Mouse (Mus musculus) limb, embryonic 11.5 days (tissue): ENCODE results near the gene Cdon. TPM values are rescaled to one million over a fixed set of nuclear protein-coding genes. Genes with fewer than 3 reads are reported as not detected.

Experiments
- ATAC-seq: fragments of 200-750 bp; cut with Nextera tagmentation; 2 replicates; pipeline ENCODE4 v1.8.0; 2017; ENCODE audit warnings: low read depth; ENCODE audit not compliant: insufficient number of reproducible peaks, low FRiP score, low TSS enrichment
- DNase-seq: peaks from one replicate; pipeline ENCODE4 v3.0.0-alpha.2; 2015; ENCODE audit warnings: low spot score
- H3K27ac ChIP-seq: fragments of 300-500 bp; sonication (generic); replicated peaks from 2 replicates; pipeline ENCODE4 v1.5.1; 2014; ENCODE audit warnings: low read depth, mild to moderate bottlenecking, low read length
- H3K27me3 ChIP-seq: fragments of 300-500 bp; sonication (generic); 2 replicates; pipeline ENCODE4 v1.6.1; 2014; ENCODE audit warnings: mild to moderate bottlenecking, low read length, mixed read lengths; ENCODE audit not compliant: control insufficient read depth, insufficient read depth
- H3K36me3 ChIP-seq: fragments of 300-500 bp; sonication (generic); 2 replicates; pipeline ENCODE4 v1.6.1; 2014; ENCODE audit warnings: mild to moderate bottlenecking, low read length, moderate library complexity, mixed read lengths; ENCODE audit not compliant: control insufficient read depth, insufficient read depth
- H3K4me1 ChIP-seq: fragments of 300-500 bp; sonication (generic); 2 replicates; pipeline ENCODE4 v1.6.1; 2014; ENCODE audit warnings: low read length, mixed read lengths; ENCODE audit not compliant: control insufficient read depth, insufficient read depth
- H3K4me2 ChIP-seq: fragments of 300-500 bp; sonication (generic); 2 replicates; pipeline ENCODE4 v1.6.1; 2014; ENCODE audit warnings: low read depth, mild to moderate bottlenecking, moderate library complexity; ENCODE audit not compliant: severe bottlenecking
- H3K4me3 ChIP-seq: fragments of 300-500 bp; sonication (generic); 2 replicates; pipeline ENCODE4 v1.5.1; 2014; ENCODE audit warnings: low read depth, low read length
- H3K9ac ChIP-seq: fragments of 300-500 bp; sonication (generic); 2 replicates; pipeline ENCODE4 v1.6.1; 2014; ENCODE audit warnings: mild to moderate bottlenecking, low read length
- H3K9me3 ChIP-seq: fragments of 300-500 bp; sonication (generic); 2 replicates; pipeline ENCODE4 v1.6.1; 2016; ENCODE audit warnings: low read length; ENCODE audit not compliant: control insufficient read depth
- WGBS: fragments of 180-500 bp; shearing (Covaris S2); extraction: QIAGEN DNeasy Blood & Tissue Kit; methylation state at CpG from one replicate; pipeline ENCODE4 v1.1.7; 2014; 5-methylcytosine and 5-hydroxymethylcytosine counted together
- polyA plus RNA-seq: library from polyadenylated mRNA; unstranded; fragments of >200 nt; fragmentation: Nextera tagmentation; extraction: Ambion mirVana; gene quantifications from 2 replicates; pipeline ENCODE4 v1.2.1, GENCODE M21; 2014

Cdon gene
- polyA plus RNA-seq, 1 experiment from 2014 or later, result 11.8 TPM

DNA sequence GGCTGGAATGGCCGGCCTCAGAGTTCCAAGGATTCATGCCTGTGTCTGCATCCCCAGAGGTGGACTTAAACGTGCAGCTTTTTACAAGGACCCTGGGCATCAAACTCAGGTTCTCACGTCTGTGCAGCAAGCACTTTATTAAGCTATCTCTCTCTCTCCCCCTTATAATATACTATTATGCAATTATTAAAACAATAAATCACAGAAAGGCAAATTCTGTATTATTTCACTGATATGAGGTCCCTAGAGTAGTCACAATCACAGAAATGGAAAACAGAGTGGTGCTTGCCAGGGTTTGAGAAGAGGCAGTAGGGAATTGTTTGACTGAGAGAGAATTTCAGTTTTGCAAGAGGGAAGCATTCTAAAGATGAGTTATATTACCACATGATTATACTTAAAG, 108.2 kb downstream of the Cdon start:
- H3K27ac ChIP-seq, result no peak overlapping the region
- H3K4me1 ChIP-seq, result peaks cover 26% of the 10 kb centered on the region
- DNase-seq, result no peak

DNA sequence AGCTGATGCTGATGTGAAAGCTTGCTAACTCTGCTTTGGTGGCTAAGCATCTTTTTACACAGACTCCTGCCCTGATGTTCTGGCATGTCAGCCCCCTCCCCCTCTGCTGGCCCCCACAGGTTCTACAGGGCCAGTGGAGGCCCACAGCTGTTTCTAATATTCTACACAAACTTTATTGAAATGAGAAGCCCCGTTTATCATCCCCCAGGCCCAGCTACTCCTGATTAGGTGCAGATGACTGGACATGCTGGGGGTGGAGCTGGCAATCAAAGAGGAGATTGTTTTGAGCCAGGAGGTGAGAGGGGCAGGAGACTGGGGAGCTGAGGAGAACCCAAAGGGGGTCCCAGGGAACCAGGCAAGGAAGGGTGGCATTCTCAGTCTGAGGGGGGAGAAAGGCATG, 108.9 kb downstream of the Cdon start:
- ATAC-seq, result peak; percentile 73
- peak overlapping the region; percentile 9; the same call in 1 of the 2 replicates for H3K27ac ChIP-seq
- no peaks in the 10 kb centered on the region for H3K9me3 ChIP-seq
- no peak overlapping the region for H3K9ac ChIP-seq
- 0% methylated on average over 1 of the region's 1 CpGs for WGBS
- 0 out of 2 replicates have a peak overlapping the region, but pooled peaks have one; percentile 15 for H3K4me2 ChIP-seq
- no peaks in the 10 kb centered on the region for H3K27me3 ChIP-seq
- no peaks in the 10 kb centered on the region for H3K36me3 ChIP-seq
- H3K4me3 ChIP-seq, result no peak overlapping the region
- H3K4me1 ChIP-seq, result peaks cover 24% of the 10 kb centered on the region
- peak; percentile 82 for DNase-seq

More for the DNA sequence above, 108.2 kb downstream of the Cdon start:
- WGBS, result 17% methylated on average over 3 of the region's 3 CpGs
- H3K9me3 ChIP-seq, result no peaks in the 10 kb centered on the region
- H3K27me3 ChIP-seq, result no peaks in the 10 kb centered on the region
- no peak for ATAC-seq
- no peak overlapping the region for H3K9ac ChIP-seq
- no peak overlapping the region for H3K4me3 ChIP-seq
- no peak overlapping the region for H3K4me2 ChIP-seq
- no peaks in the 10 kb centered on the region for H3K36me3 ChIP-seq

DNA sequence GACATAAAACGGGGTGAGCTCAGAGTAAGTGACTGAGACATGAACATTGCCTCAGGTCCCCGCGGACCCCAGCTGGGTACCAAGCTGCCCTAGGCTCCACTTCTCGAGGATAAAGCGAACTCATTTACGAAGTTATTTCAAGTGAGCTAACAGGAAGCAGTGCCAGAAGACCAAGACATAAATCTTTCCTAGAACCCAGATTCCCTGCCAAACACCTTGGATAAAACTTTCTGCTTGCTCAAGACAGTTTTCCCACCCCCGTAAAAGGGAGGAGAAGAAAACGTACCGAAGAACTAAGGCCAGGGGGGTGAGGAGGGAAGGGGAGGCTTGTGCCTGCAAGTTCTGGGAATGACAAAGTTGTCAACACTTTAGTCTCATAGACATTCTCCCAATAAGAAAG, 112.3 kb downstream of the Cdon start:
- ATAC-seq (peak; percentile 27; the same call in 1 of the 2 replicates), DNase-seq (peak; percentile 39)
- H3K27me3 ChIP-seq, result no peaks in the 10 kb centered on the region
- H3K27ac ChIP-seq, result peak overlapping the region; percentile 9
- no peak overlapping the region for H3K9ac ChIP-seq
- H3K36me3 ChIP-seq, result no peaks in the 10 kb centered on the region
- 10% methylated on average over 9 of the region's 9 CpGs for WGBS
- H3K4me3 ChIP-seq, result no peak overlapping the region
- H3K9me3 ChIP-seq, result no peaks in the 10 kb centered on the region
- peaks cover 27% of the 10 kb centered on the region for H3K4me1 ChIP-seq
- H3K4me2 ChIP-seq, result no peak overlapping the region

DNA sequence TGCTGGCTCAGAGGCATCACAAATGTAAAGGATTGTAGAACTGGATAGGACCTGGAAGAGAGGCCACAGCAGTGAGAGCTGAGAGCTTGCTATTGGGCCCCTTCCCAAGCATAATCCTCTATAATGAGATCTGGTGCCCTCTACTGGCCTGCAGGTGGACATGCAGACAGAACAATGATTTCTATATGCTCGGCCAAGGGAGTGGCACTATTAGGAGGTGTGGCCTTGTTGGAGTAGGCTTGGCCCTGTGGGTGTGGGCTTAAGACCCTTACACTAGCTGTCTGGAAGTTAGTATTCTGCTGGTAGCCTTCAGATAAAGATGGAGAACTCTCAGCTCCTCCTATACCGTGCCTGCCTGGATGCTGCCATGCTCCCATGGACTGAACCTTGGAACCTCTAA, 114.2 kb downstream of the Cdon start:
- peak; percentile 76 for ATAC-seq
- peaks cover 13% of the 10 kb centered on the region for H3K4me1 ChIP-seq

DNA sequence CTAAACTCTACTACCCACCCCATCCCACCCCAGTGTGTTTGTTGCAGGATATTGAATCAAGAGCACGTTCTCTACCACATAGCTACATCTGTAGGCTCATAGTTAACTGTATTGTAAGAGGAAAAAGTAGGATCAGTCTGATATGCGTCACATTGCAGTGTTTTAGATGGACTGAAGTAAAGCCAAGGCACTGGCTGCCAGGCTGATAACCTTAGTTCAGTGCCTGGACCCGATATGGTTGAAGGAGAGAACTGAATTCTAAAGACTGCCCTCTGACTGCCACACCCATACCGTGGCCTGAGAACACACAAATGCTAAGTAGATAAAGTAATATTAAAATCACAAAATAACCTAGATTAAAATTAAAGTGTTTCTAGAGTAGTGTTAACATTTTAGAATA, 114.9 kb downstream of the Cdon start:
- ATAC-seq (no peak), DNase-seq (no peak)
- no peaks in the 10 kb centered on the region for H3K27me3 ChIP-seq
- H3K9ac ChIP-seq, result no peak overlapping the region
- no peaks in the 10 kb centered on the region for H3K36me3 ChIP-seq
- H3K4me3 ChIP-seq, result no peak overlapping the region
- no peaks in the 10 kb centered on the region for H3K9me3 ChIP-seq
- H3K4me2 ChIP-seq, result no peak overlapping the region
- 85% methylated on average over 4 of the region's 4 CpGs for WGBS
- no peak overlapping the region for H3K27ac ChIP-seq
- peaks cover 8% of the 10 kb centered on the region for H3K4me1 ChIP-seq

More for the DNA sequence above, 114.2 kb downstream of the Cdon start:
- no peaks in the 10 kb centered on the region for H3K27me3 ChIP-seq
- WGBS, result 1% methylated on average over 2 of the region's 2 CpGs
- H3K4me3 ChIP-seq, result no peak overlapping the region
- peak; percentile 81 for DNase-seq
- H3K9me3 ChIP-seq, result no peaks in the 10 kb centered on the region
- H3K4me2 ChIP-seq, result no peak overlapping the region
- no peaks in the 10 kb centered on the region for H3K36me3 ChIP-seq
- no peak overlapping the region for H3K9ac ChIP-seq
- H3K27ac ChIP-seq, result no peak overlapping the region

DNA sequence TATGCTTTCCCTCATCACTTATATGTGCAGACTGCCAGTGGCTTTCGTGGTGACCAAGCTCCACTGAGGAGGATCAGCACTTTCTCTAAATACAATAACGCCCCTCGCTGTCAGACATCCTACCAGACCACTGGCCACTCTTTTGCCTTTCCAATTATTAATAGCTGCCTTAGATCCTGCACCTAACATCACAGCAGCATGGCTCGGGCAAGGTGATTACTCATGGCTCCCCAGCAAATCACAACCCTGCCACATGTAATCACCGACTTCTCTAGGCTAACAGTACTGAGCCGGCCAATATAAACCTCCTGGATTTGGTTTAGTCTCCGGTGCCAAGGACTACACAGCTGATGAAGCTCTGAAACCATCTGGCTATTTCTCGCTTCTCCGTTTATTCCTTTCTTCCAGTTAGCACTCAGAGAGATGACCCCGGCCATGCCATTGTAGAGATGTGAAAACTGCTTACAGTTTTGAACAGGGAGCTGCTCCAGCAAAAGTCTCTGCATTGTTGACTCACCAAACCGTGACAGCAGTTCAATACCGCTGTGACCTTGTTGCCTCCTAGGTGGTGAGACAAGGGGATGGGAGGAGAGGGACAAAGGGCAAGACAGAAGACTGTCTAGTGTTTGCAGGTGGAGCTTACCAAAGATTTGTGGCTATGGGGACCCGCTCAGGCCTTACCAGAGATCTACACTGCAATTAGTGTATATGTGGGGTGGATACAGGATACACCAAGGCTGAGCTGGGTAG, 118.2 kb downstream of the Cdon start:
- H3K36me3 ChIP-seq, result no peaks in the 10 kb centered on the region
- no peak overlapping the region for H3K27ac ChIP-seq
- H3K9ac ChIP-seq, result no peak overlapping the region
- no peaks in the 10 kb centered on the region for H3K9me3 ChIP-seq
- DNase-seq (no peak), ATAC-seq (no peak)
- 85% methylated on average over 13 of the region's 13 CpGs for WGBS
- no peak overlapping the region for H3K4me2 ChIP-seq
- no peaks in the 10 kb centered on the region for H3K27me3 ChIP-seq
- H3K4me3 ChIP-seq, result no peak overlapping the region
- peaks cover 4% of the 10 kb centered on the region; the same call in 1 of the 2 replicates for H3K4me1 ChIP-seq

DNA sequence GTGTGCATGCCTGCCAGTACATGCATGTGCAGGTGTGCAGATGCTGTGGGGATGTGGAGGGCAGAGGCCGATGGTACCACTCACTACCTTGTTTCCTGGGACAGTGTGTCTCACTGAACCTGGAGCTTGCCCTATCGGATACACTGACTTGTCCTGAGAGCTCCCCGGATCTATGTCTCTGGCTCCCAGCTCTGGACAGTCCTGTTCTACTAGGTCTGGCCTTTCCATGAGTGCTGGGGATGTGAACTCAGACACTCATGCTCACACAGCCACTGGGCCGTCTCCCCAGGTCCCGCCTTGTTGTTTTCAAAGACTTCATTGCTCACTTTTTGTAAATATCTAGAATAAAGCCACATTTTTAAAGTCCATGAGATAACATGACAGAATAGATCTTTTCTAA, 120.1 kb downstream of the Cdon start:
- ATAC-seq (no peak), DNase-seq (no peak)
- Histone ChIP-seq H3K27ac (no peak overlapping the region), H3K9me3 (no peaks in the 10 kb centered on the region), H3K36me3 (no peaks in the 10 kb centered on the region), H3K27me3 (no peaks in the 10 kb centered on the region), H3K4me2 (no peak overlapping the region), H3K4me3 (no peak overlapping the region), H3K4me1 (no peaks in the 10 kb centered on the region), H3K9ac (no peak overlapping the region)
- WGBS, result 79% methylated on average over 5 of the region's 5 CpGs

DNA sequence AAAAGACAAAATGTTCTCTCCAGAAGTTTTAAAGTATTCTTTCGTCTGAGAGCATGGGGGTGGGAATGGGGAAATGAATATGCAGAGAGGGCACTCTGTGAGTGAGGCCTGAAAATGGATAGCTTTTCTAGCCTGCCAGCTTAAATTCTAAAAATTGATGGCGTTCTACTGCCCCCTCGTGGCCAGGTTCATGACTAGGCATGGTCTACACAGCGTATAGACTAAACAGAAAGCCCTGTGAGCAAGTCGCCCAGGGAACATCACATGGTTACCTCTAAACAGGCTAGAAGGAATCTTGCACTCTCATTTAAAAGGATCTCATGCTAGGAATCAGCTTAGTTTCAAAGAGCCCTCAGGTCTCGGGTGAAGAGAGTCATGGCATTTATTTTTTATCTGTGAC, 120.6 kb downstream of the Cdon start:
- Histone ChIP-seq H3K9ac (no peak overlapping the region), H3K9me3 (no peaks in the 10 kb centered on the region), H3K4me1 (no peaks in the 10 kb centered on the region), H3K27me3 (no peaks in the 10 kb centered on the region), H3K4me2 (no peak overlapping the region), H3K27ac (no peak overlapping the region), H3K36me3 (no peaks in the 10 kb centered on the region), H3K4me3 (no peak overlapping the region)
- ATAC-seq, result peak; percentile 61; the same call in 1 of the 2 replicates
- WGBS, result 9% methylated on average over 6 of the region's 6 CpGs
- DNase-seq, result peak; percentile 94
